Mouse (Mus musculus) midbrain, embryonic 13.5 days (tissue): ENCODE data around the gene Col5a1. TPM values are rescaled to one million over a fixed set of nuclear protein-coding genes. Genes with fewer than 3 reads are reported as not detected.

ENCODE experiments used
- ATAC-seq: fragments of 200-750 bp; cut with Nextera tagmentation; 2 replicates; pipeline ENCODE4 v1.8.0; 2017; ENCODE audit warnings: mild to moderate bottlenecking, moderate TSS enrichment, moderate library complexity
- H3K27ac ChIP-seq: fragments of 300-500 bp; sonication (generic); 2 replicates; pipeline ENCODE4 v1.5.1; 2015; ENCODE audit warnings: inconsistent platforms, mild to moderate bottlenecking, moderate library complexity
- H3K27me3 ChIP-seq: fragments of 300-500 bp; sonication (generic); 2 replicates; pipeline ENCODE4 v1.6.1; 2015; ENCODE audit warnings: mild to moderate bottlenecking, inconsistent platforms
- H3K36me3 ChIP-seq: fragments of 300-500 bp; sonication (generic); 2 replicates; pipeline ENCODE4 v1.6.1; 2015; ENCODE audit warnings: mild to moderate bottlenecking, inconsistent platforms
- H3K4me1 ChIP-seq: fragments of 300-500 bp; sonication (generic); replicated peaks from 2 replicates; pipeline ENCODE4 v1.6.1; 2015; ENCODE audit warnings: inconsistent platforms
- H3K4me2 ChIP-seq: fragments of 300-500 bp; sonication (generic); replicated peaks from 2 replicates; pipeline ENCODE4 v1.6.1; 2015; ENCODE audit warnings: moderate library complexity, mild to moderate bottlenecking, inconsistent platforms
- H3K4me3 ChIP-seq: fragments of 300-500 bp; sonication (generic); replicated peaks from 2 replicates; pipeline ENCODE4 v1.5.1; 2015; ENCODE audit warnings: mild to moderate bottlenecking, inconsistent platforms
- H3K9ac ChIP-seq: fragments of 300-500 bp; sonication (generic); replicated peaks from 2 replicates; pipeline ENCODE4 v1.6.1; 2015; ENCODE audit warnings: mild to moderate bottlenecking, inconsistent platforms
- H3K9me3 ChIP-seq: fragments of 300-500 bp; sonication (generic); 2 replicates; pipeline ENCODE4 v1.6.1; 2016; ENCODE audit warnings: mild to moderate bottlenecking, inconsistent platforms
- WGBS: fragments of 180-500 bp; shearing (Covaris S2); methylation state at CpG from one replicate; pipeline ENCODE4 v1.1.7; 2015; 5-methylcytosine and 5-hydroxymethylcytosine counted together
- polyA plus RNA-seq: library from polyadenylated mRNA; unstranded; fragments of >200 nt; fragmentation: Nextera tagmentation; extraction: Ambion mirVana; gene quantifications from 2 replicates; pipeline ENCODE4 v1.2.1, GENCODE M21; 2015

Col5a1 gene
- polyA plus RNA-seq, 1 experiment from 2014 or later, result 9.2 TPM

DNA sequence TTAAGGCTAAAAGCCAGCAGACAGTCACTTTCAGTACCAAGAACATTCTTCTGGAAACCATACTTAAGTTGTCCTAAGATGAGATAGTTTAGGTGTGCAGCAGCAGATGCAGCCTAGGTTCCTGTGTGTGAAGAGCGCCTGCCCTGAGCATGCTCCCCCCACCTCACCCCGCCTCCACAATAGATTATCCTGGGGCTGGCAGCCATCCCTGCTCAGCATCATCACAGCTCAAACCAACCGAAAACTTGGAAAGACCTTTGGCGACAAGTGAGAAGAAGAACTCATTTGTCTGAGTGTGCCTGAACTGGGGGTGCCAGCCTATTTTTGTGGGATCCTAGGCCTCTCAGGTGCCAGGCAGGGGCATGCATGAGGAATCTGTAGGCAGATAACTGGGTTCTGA lies 139.6 kb downstream of the Col5a1 start:
- no peak overlapping the region for H3K4me3 ChIP-seq
- no peak overlapping the region for H3K4me2 ChIP-seq
- ATAC-seq, result no peak
- H3K36me3 ChIP-seq, result peaks cover 10% of the 10 kb centered on the region; the same call in 1 of the 2 replicates
- no peak overlapping the region for H3K27ac ChIP-seq
- no peak overlapping the region for H3K9ac ChIP-seq
- 88% methylated on average over 4 of the region's 4 CpGs for WGBS
- H3K27me3 ChIP-seq, result no peaks in the 10 kb centered on the region
- no peaks in the 10 kb centered on the region for H3K9me3 ChIP-seq
- H3K4me1 ChIP-seq, result no peaks in the 10 kb centered on the region

DNA sequence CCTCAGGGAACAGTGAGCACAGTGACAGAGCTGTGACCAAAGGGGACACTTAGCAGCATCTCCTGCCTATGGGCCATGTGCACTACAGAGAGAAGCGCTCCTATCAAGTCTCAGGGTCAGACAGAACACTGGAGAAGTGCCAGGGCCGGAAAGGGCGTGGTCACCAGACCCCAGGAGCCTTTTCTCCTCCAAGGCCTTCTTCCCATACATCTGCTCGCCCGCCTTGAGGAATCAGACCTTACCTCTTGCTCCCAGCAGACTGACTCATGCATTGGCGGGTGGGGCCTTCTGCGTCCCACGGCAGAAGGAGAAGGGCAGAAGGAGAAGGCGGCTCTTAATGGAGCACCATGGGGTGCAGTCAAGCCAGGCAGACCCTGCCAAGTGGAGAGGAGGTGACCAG lies 145.6 kb downstream of the Col5a1 start:
- H3K9me3 ChIP-seq, result no peaks in the 10 kb centered on the region
- no peak overlapping the region for H3K9ac ChIP-seq
- peaks cover 10% of the 10 kb centered on the region; the same call in 1 of the 2 replicates for H3K36me3 ChIP-seq
- ATAC-seq, result no peak
- H3K4me1 ChIP-seq, result peaks cover 7% of the 10 kb centered on the region
- WGBS, result 82% methylated on average over 8 of the region's 9 CpGs
- H3K4me2 ChIP-seq, result no peak overlapping the region
- no peak overlapping the region for H3K4me3 ChIP-seq
- no peak overlapping the region for H3K27ac ChIP-seq
- no peaks in the 10 kb centered on the region for H3K27me3 ChIP-seq

DNA sequence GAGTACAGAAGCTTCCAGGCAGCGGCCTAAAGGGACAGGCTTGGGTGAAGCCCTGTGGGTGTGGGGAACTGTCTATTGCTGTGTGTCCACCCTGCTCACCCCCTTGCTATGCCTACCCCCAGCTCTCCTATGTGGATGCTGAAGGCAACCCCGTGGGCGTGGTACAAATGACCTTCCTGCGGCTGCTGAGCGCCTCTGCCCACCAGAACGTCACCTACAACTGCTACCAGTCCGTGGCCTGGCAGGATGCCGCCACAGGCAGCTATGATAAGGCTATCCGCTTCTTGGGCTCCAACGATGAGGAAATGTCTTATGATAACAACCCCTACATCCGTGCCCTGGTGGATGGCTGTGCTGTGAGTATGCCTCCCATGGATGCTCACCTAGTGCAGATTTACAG lies 146.2 kb downstream of the Col5a1 start:
- WGBS, result 91% methylated on average over 11 of the region's 11 CpGs
- no peak overlapping the region for H3K4me3 ChIP-seq
- no peak overlapping the region for H3K27ac ChIP-seq
- peaks cover 10% of the 10 kb centered on the region; the same call in 1 of the 2 replicates for H3K36me3 ChIP-seq
- peaks cover 7% of the 10 kb centered on the region for H3K4me1 ChIP-seq
- no peak overlapping the region for H3K9ac ChIP-seq
- no peak for ATAC-seq
- H3K4me2 ChIP-seq, result no peak overlapping the region
- H3K9me3 ChIP-seq, result no peaks in the 10 kb centered on the region
- no peaks in the 10 kb centered on the region for H3K27me3 ChIP-seq

DNA sequence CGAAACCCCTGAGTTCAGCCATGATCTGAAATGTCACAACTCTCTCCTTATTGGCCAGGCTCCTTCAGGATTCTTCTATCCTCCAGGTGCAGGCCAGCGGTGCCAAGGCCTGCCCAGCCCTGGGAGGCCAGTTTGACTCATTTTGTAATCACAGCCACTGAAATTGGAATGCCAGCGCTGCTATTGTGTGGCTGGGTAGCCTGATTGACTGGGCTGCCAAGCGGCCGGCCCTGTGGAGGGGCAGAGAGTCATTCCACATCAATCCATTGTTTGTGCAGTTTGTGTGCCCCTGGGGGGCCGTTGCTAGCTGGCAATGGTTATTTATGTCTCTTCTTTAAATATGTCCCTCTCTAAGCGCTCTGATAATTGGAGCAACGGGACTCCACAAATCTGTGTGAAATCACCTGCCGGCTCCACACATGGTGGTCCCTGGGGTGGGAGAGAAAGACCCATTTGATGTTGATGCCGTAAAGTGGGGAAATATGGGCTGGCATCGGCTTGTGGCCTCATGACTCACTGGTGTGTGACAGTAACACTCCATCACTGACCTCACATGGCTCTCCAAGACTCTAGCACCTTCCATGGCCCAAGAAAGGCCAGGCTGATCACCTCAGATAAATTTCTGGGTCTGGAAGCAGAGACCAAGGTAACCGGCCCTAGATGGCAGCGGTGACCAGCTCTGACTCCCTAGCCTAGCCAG lies 147.9 kb downstream of the Col5a1 start:
- H3K9me3 ChIP-seq, result no peaks in the 10 kb centered on the region
- no peaks in the 10 kb centered on the region for H3K27me3 ChIP-seq
- ATAC-seq, result no peak
- H3K27ac ChIP-seq, result no peak overlapping the region
- no peak overlapping the region for H3K4me2 ChIP-seq
- no peak overlapping the region for H3K4me3 ChIP-seq
- H3K9ac ChIP-seq, result no peak overlapping the region
- 67% methylated on average over 13 of the region's 13 CpGs for WGBS
- peaks cover 7% of the 10 kb centered on the region for H3K4me1 ChIP-seq
- H3K36me3 ChIP-seq, result peaks cover 2% of the 10 kb centered on the region; the same call in 1 of the 2 replicates

- Histone ChIP-seq H3K4me3 (no peak overlapping the region), H3K4me1 (peaks cover 7% of the 10 kb centered on the region), H3K27me3 (no peaks in the 10 kb centered on the region), H3K27ac (no peak overlapping the region), H3K9ac (no peak overlapping the region), H3K9me3 (no peaks in the 10 kb centered on the region), H3K4me2 (no peak overlapping the region), H3K36me3 (no peaks in the 10 kb centered on the region)
- no peak for ATAC-seq
- 93% methylated on average over 13 of the region's 13 CpGs for WGBS
These were observed 150.6 kb downstream of the Col5a1 start for GRCm38 (mm10) chr2:28036788-28037187.

- H3K27ac ChIP-seq, result no peak overlapping the region
- H3K4me2 ChIP-seq, result no peak overlapping the region
- H3K36me3 ChIP-seq, result no peaks in the 10 kb centered on the region
- no peak overlapping the region for H3K4me3 ChIP-seq
- peaks cover 9% of the 10 kb centered on the region; the same call in 1 of the 2 replicates for H3K9me3 ChIP-seq
- no peak for ATAC-seq
- H3K27me3 ChIP-seq, result no peaks in the 10 kb centered on the region
- WGBS, result 74% methylated on average over 12 of the region's 12 CpGs
- peaks cover 7% of the 10 kb centered on the region for H3K4me1 ChIP-seq
- H3K9ac ChIP-seq, result no peak overlapping the region
These were observed 151.5 kb downstream of the Col5a1 start for GRCm38 (mm10) chr2:28037505-28038390.

DNA sequence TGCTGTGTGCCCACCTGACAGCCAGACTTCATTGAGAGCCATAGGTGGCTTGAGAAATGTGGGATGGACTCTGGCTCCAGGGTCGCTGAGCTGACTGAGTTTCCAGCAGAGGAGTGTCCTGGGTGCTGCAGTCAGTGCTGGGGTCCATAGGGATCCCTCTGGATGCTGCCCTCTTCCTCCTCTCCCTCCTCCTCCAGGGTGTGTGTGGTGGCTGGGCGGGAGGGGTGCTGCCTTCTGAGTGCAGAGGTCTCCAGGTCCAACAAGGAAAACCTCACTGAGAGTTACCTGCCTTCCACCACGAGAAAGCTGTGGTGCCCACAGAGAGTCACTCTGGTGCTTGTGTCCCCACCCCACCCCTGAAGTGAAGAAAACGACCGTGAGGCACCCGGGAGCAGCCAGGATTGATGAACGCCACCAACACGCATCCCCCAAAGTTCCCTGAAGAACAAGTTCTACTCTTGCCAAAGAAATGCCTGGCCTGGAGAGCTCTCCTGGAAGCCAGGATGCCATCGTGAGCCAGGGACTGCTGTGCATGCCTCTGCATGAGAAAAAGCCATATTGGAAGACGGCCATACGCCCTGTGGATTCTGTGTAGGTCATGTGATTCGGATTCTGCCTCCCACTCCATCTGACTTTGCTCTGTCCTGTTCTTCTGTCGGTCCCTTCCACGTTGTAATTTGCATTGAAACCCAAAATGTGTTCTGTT lies 152.3 kb downstream of the Col5a1 start:
- Histone ChIP-seq H3K4me2 (no peak overlapping the region), H3K36me3 (no peaks in the 10 kb centered on the region), H3K4me3 (no peak overlapping the region), H3K27ac (no peak overlapping the region), H3K9ac (no peak overlapping the region), H3K4me1 (peaks cover 7% of the 10 kb centered on the region), H3K27me3 (no peaks in the 10 kb centered on the region), H3K9me3 (peaks cover 14% of the 10 kb centered on the region; the same call in 1 of the 2 replicates)
- WGBS, result 84% methylated on average over 14 of the region's 14 CpGs
- no peak for ATAC-seq

GRCm38 (mm10) chr2:28039647-28040325 lies 153.6 kb downstream of the Col5a1 start:
- H3K4me2 ChIP-seq, result no peak overlapping the region
- no peaks in the 10 kb centered on the region for H3K27me3 ChIP-seq
- no peaks in the 10 kb centered on the region for H3K4me1 ChIP-seq
- no peaks in the 10 kb centered on the region for H3K36me3 ChIP-seq
- H3K9ac ChIP-seq, result no peak overlapping the region
- ATAC-seq, result no peak
- H3K4me3 ChIP-seq, result no peak overlapping the region
- peaks cover 14% of the 10 kb centered on the region; the same call in 1 of the 2 replicates for H3K9me3 ChIP-seq
- no peak overlapping the region for H3K27ac ChIP-seq
- 95% methylated on average over 10 of the region's 10 CpGs for WGBS

- Histone ChIP-seq H3K27me3 (no peaks in the 10 kb centered on the region), H3K27ac (no peak overlapping the region), H3K4me1 (no peaks in the 10 kb centered on the region), H3K4me2 (no peak overlapping the region), H3K9ac (no peak overlapping the region), H3K36me3 (no peaks in the 10 kb centered on the region), H3K9me3 (peaks cover 14% of the 10 kb centered on the region; the same call in 1 of the 2 replicates), H3K4me3 (no peak overlapping the region)
- no peak for ATAC-seq
- 97% methylated on average over 1 of the region's 1 CpGs for WGBS
These were observed 154.2 kb downstream of the Col5a1 start for GRCm38 (mm10) chr2:28040466-28040865.

GRCm38 (mm10) chr2:28044920-28045598 lies 158.8 kb downstream of the Col5a1 start:
- no peaks in the 10 kb centered on the region for H3K36me3 ChIP-seq
- ATAC-seq, result no peak
- no peak overlapping the region for H3K4me3 ChIP-seq
- H3K9ac ChIP-seq, result no peak overlapping the region
- no peak overlapping the region for H3K27ac ChIP-seq
- no peaks in the 10 kb centered on the region for H3K4me1 ChIP-seq
- peaks cover 14% of the 10 kb centered on the region; the same call in 1 of the 2 replicates for H3K9me3 ChIP-seq
- H3K27me3 ChIP-seq, result no peaks in the 10 kb centered on the region
- no peak overlapping the region for H3K4me2 ChIP-seq
- WGBS, result 84% methylated on average over 9 of the region's 9 CpGs

GRCm38 (mm10) chr2:28046311-28046710 lies 160.1 kb downstream of the Col5a1 start:
- H3K36me3 ChIP-seq, result no peaks in the 10 kb centered on the region
- no peak overlapping the region for H3K9ac ChIP-seq
- no peak overlapping the region for H3K4me2 ChIP-seq
- H3K4me3 ChIP-seq, result no peak overlapping the region
- no peaks in the 10 kb centered on the region for H3K4me1 ChIP-seq
- H3K9me3 ChIP-seq, result peaks cover 14% of the 10 kb centered on the region; the same call in 1 of the 2 replicates
- H3K27me3 ChIP-seq, result no peaks in the 10 kb centered on the region
- ATAC-seq, result no peak
- WGBS, result 79% methylated on average over 6 of the region's 6 CpGs
- no peak overlapping the region for H3K27ac ChIP-seq
